Mouse (Mus musculus): ENCODE measurements around the gene Zdhhc4. TPM values are rescaled to one million over a fixed set of nuclear protein-coding genes. Genes with fewer than 3 reads are reported as not detected.

The Zdhhc4 gene
- polyA plus RNA-seq, 1 experiment from 2014 or later: 71.9 TPM

GRCm38 (mm10) chr5:143298391-143298790 is 30.7 kb downstream of the Zdhhc4 start:
- Histone ChIP-seq H3K9me3 (ENCODE audit: control insufficient read depth, low read length) (peaks cover 3% of the 10 kb centered on the region; the same call in 1 of the 2 replicates), H3K9ac (ENCODE audit: low read length) (no peak overlapping the region), H3K4me2 (ENCODE audit: low read depth, low read length, severe bottlenecking) (no peak overlapping the region), H3K4me3 (ENCODE audit: low read depth, low read length) (no peak overlapping the region), H3K4me1 (replicated peaks; ENCODE audit: control insufficient read depth, insufficient read depth, low read length) (0 out of 2 replicates have a peak, but pooled peaks cover 2% of the 10 kb centered on the region), H3K27me3 (ENCODE audit: control insufficient read depth, insufficient read depth, low read length) (peaks cover 12% of the 10 kb centered on the region), H3K36me3 (ENCODE audit: control insufficient read depth, insufficient read depth, low read length) (peaks cover 12% of the 10 kb centered on the region), H3K27ac (ENCODE audit: low read depth, low read length) (no peak overlapping the region)
- WGBS: 95% methylated on average over 7 of the region's 7 CpGs
- DNase-seq (ENCODE audit: low spot score) (no peak), ATAC-seq (replicated peaks; ENCODE audit: low FRiP score) (no peak)

DNA sequence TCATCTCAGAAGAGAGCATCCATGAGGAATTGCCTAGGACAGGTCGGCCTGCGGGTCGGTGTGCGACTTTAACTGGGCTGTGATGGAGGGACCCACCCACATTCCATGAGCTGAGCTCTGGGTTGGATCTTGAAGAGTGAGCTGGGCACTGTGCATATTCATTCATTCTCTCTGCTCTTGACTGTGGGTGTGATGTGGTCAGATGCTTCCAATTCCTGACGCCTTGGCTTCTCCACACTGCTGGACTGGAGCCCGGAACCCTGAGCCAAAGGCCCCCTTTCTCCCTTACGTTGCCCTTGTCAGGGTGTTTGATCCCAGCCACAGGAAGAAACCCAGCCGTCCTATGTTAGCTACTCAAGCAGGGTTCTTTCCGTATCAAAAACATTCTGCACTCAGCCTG is 31.1 kb downstream of the Zdhhc4 start:
- H3K36me3 ChIP-seq (ENCODE audit: control insufficient read depth, insufficient read depth, low read length): peaks cover 12% of the 10 kb centered on the region
- no peak overlapping the region for H3K9ac ChIP-seq (ENCODE audit: low read length)
- DNase-seq (ENCODE audit: low spot score): no peak
- peaks cover 3% of the 10 kb centered on the region; the same call in 1 of the 2 replicates for H3K9me3 ChIP-seq (ENCODE audit: control insufficient read depth, low read length)
- 0 out of 2 replicates have a peak, but pooled peaks cover 3% of the 10 kb centered on the region for H3K4me1 ChIP-seq (replicated peaks; ENCODE audit: control insufficient read depth, insufficient read depth, low read length)
- H3K27me3 ChIP-seq (ENCODE audit: control insufficient read depth, insufficient read depth, low read length): peaks cover 16% of the 10 kb centered on the region
- no peak overlapping the region for H3K27ac ChIP-seq (ENCODE audit: low read depth, low read length)
- H3K4me3 ChIP-seq (ENCODE audit: low read depth, low read length): no peak overlapping the region
- no peak for ATAC-seq (replicated peaks; ENCODE audit: low FRiP score)
- WGBS: 93% methylated on average over 9 of the region's 9 CpGs
- no peak overlapping the region for H3K4me2 ChIP-seq (ENCODE audit: low read depth, low read length, severe bottlenecking)

DNA sequence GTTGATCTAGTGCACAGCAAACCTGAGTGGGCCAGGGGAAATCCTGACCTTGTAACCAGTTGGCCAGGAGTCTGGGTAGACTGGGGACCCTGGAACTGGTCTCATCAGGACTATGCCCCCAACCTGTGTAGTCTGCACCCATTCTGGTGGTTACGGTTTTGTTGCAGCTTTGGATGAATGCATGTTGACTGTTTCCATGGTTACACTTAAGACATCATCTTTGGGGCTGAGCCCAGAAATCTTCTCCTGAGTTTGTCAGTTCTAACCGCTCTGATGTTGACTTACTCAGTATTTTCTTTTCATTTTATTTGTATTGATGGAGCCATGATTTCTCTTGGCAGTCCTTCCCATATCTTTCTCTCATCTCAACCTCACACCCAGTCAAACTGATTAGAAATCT is 33.7 kb downstream of the Zdhhc4 start:
- Histone ChIP-seq H3K36me3 (ENCODE audit: control insufficient read depth, insufficient read depth, low read length) (peaks cover 7% of the 10 kb centered on the region), H3K27me3 (ENCODE audit: control insufficient read depth, insufficient read depth, low read length) (peaks cover 31% of the 10 kb centered on the region), H3K9me3 (ENCODE audit: control insufficient read depth, low read length) (peaks cover 3% of the 10 kb centered on the region; the same call in 1 of the 2 replicates), H3K4me1 (replicated peaks; ENCODE audit: control insufficient read depth, insufficient read depth, low read length) (0 out of 2 replicates have a peak, but pooled peaks cover 3% of the 10 kb centered on the region), H3K4me2 (ENCODE audit: low read depth, low read length, severe bottlenecking) (no peak overlapping the region), H3K4me3 (ENCODE audit: low read depth, low read length) (no peak overlapping the region), H3K9ac (ENCODE audit: low read length) (no peak overlapping the region), H3K27ac (ENCODE audit: low read depth, low read length) (no peak overlapping the region)
- DNase-seq (ENCODE audit: low spot score) (no peak), ATAC-seq (replicated peaks; ENCODE audit: low FRiP score) (no peak)
- 98% methylated on average over 2 of the region's 2 CpGs for WGBS

GRCm38 (mm10) chr5:143294862-143295261 is 34.2 kb downstream of the Zdhhc4 start:
- H3K9me3 ChIP-seq (ENCODE audit: control insufficient read depth, low read length): peaks cover 3% of the 10 kb centered on the region; the same call in 1 of the 2 replicates
- 0 out of 2 replicates have a peak, but pooled peaks cover 3% of the 10 kb centered on the region for H3K4me1 ChIP-seq (replicated peaks; ENCODE audit: control insufficient read depth, insufficient read depth, low read length)
- 96% methylated on average over 3 of the region's 3 CpGs for WGBS
- no peak overlapping the region for H3K27ac ChIP-seq (ENCODE audit: low read depth, low read length)
- ATAC-seq (replicated peaks; ENCODE audit: low FRiP score) (no peak), DNase-seq (ENCODE audit: low spot score) (no peak)
- H3K36me3 ChIP-seq (ENCODE audit: control insufficient read depth, insufficient read depth, low read length): peaks cover 2% of the 10 kb centered on the region
- no peak overlapping the region for H3K4me2 ChIP-seq (ENCODE audit: low read depth, low read length, severe bottlenecking)
- H3K9ac ChIP-seq (ENCODE audit: low read length): no peak overlapping the region
- peaks cover 31% of the 10 kb centered on the region for H3K27me3 ChIP-seq (ENCODE audit: control insufficient read depth, insufficient read depth, low read length)
- no peak overlapping the region for H3K4me3 ChIP-seq (ENCODE audit: low read depth, low read length)

- H3K27ac ChIP-seq (ENCODE audit: low read depth, low read length): no peak within 1 kb of the TSS
- H3K27me3 ChIP-seq (ENCODE audit: control insufficient read depth, insufficient read depth, low read length): peaks cover 46% of the 10 kb centered on the region
- WGBS: 3% methylated on average over 37 of the region's 38 CpGs
Observed at GRCm38 (mm10) chr5:143293404-143293803, 35.7 kb downstream of the Zdhhc4 start, which contains the start of gene Zfp853. TSS of gene Zfp853 (minus strand) at chr5:143293623.

GRCm38 (mm10) chr5:143292879-143293278 is 36.2 kb downstream of the Zdhhc4 start:
- WGBS: 2% methylated on average over 18 of the region's 19 CpGs
- Histone ChIP-seq H3K4me2 (ENCODE audit: low read depth, low read length, severe bottlenecking) (peak overlapping the region; percentile 43), H3K4me1 (replicated peaks; ENCODE audit: control insufficient read depth, insufficient read depth, low read length) (0 out of 2 replicates have a peak, but pooled peaks cover 3% of the 10 kb centered on the region), H3K9me3 (ENCODE audit: control insufficient read depth, low read length) (peaks cover 3% of the 10 kb centered on the region; the same call in 1 of the 2 replicates), H3K9ac (ENCODE audit: low read length) (no peak overlapping the region), H3K27me3 (ENCODE audit: control insufficient read depth, insufficient read depth, low read length) (peaks cover 51% of the 10 kb centered on the region), H3K27ac (ENCODE audit: low read depth, low read length) (no peak overlapping the region), H3K36me3 (ENCODE audit: control insufficient read depth, insufficient read depth, low read length) (no peaks in the 10 kb centered on the region), H3K4me3 (ENCODE audit: low read depth, low read length) (peak overlapping the region; percentile 22; the same call in 1 of the 2 replicates)
- ATAC-seq (replicated peaks; ENCODE audit: low FRiP score) (no peak), DNase-seq (ENCODE audit: low spot score) (no peak)

More at GRCm38 (mm10) chr5:143293404-143293803, 35.7 kb downstream of the Zdhhc4 start, which contains the start of gene Zfp853:
- DNase-seq (ENCODE audit: low spot score) (no peak), ATAC-seq (replicated peaks; ENCODE audit: low FRiP score) (0 out of 2 replicates have a peak, but pooled peaks have one; percentile 27)
- peak within 1 kb of the TSS; percentile 22 for H3K4me3 ChIP-seq (ENCODE audit: low read depth, low read length)
- 0 out of 2 replicates have a peak, but pooled peaks cover 3% of the 10 kb centered on the region for H3K4me1 ChIP-seq (replicated peaks; ENCODE audit: control insufficient read depth, insufficient read depth, low read length)
- no peak within 1 kb of the TSS for H3K9ac ChIP-seq (ENCODE audit: low read length)
- peak within 1 kb of the TSS; percentile 43 for H3K4me2 ChIP-seq (ENCODE audit: low read depth, low read length, severe bottlenecking)
- H3K9me3 ChIP-seq (ENCODE audit: control insufficient read depth, low read length): peaks cover 3% of the 10 kb centered on the region; the same call in 1 of the 2 replicates
- H3K36me3 ChIP-seq (ENCODE audit: control insufficient read depth, insufficient read depth, low read length): no peaks in the 10 kb centered on the region

DNA sequence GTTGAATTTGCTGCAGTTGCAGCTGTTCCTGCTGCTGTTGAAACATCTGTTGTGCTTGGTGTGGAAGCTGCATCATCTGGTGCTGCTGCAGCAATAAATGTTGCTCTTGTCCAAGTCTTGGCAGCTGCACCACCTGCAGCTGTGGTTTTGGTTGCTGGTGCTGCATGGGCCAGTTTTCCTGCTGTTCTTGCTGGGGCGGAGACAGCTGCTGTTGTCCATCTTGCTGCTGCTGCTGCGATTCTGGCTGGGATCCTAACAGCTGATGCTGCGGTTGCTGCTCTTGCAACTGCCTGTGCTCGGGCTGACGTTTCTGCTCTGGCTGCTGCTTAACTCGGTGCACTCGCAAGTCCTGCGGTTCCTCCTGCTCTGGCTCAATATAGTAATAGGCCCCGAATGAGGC is 39.8 kb downstream of the Zdhhc4 start:
- DNase-seq (ENCODE audit: low spot score) (no peak), ATAC-seq (replicated peaks; ENCODE audit: low FRiP score) (no peak)
- no peak overlapping the region for H3K4me3 ChIP-seq (ENCODE audit: low read depth, low read length)
- H3K36me3 ChIP-seq (ENCODE audit: control insufficient read depth, insufficient read depth, low read length): no peaks in the 10 kb centered on the region
- H3K4me1 ChIP-seq (replicated peaks; ENCODE audit: control insufficient read depth, insufficient read depth, low read length): peaks cover 6% of the 10 kb centered on the region; the same call in 1 of the 2 replicates
- no peak overlapping the region for H3K27ac ChIP-seq (ENCODE audit: low read depth, low read length)
- no peaks in the 10 kb centered on the region for H3K9me3 ChIP-seq (ENCODE audit: control insufficient read depth, low read length)
- H3K27me3 ChIP-seq (ENCODE audit: control insufficient read depth, insufficient read depth, low read length): peaks cover 61% of the 10 kb centered on the region
- no peak overlapping the region for H3K4me2 ChIP-seq (ENCODE audit: low read depth, low read length, severe bottlenecking)
- no peak overlapping the region for H3K9ac ChIP-seq (ENCODE audit: low read length)
- 67% methylated on average over 9 of the region's 9 CpGs for WGBS

DNA sequence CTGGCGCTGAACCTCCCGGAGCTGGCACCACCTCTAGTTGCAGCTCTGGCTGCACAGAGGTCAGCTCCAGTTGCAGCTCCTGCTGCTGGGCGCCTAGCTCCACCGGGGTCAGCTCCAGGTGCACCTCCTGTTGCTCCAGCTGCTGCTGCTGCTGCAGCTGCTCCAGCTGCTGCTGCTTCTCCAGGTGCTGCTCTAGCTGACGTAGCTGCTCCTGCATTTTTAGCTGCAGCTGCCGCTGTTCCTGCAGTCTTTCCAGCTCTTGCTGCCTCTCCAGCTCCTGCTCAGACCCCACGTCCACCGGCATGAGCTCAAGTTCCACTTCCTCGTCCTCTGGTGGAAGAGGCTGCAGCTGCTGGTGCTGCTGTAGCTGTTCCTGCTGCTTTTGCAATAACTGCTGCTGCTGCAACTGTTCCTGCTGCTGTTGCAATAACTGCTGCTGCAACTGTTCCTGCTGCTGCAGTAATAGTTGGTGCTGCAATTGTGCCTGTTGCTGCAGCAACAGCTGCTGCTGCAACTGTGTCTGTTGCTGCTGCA is 40.6 kb downstream of the Zdhhc4 start:
- H3K4me3 ChIP-seq (ENCODE audit: low read depth, low read length): peak overlapping the region; percentile 23
- DNase-seq (ENCODE audit: low spot score): no peak
- H3K4me2 ChIP-seq (ENCODE audit: low read depth, low read length, severe bottlenecking): peak overlapping the region; percentile 52
- peaks cover 53% of the 10 kb centered on the region for H3K27me3 ChIP-seq (ENCODE audit: control insufficient read depth, insufficient read depth, low read length)
- no peak overlapping the region for H3K27ac ChIP-seq (ENCODE audit: low read depth, low read length)
- H3K9me3 ChIP-seq (ENCODE audit: control insufficient read depth, low read length): no peaks in the 10 kb centered on the region
- H3K36me3 ChIP-seq (ENCODE audit: control insufficient read depth, insufficient read depth, low read length): no peaks in the 10 kb centered on the region
- H3K9ac ChIP-seq (ENCODE audit: low read length): peak overlapping the region; percentile 33
- H3K4me1 ChIP-seq (replicated peaks; ENCODE audit: control insufficient read depth, insufficient read depth, low read length): peaks cover 5% of the 10 kb centered on the region; the same call in 1 of the 2 replicates
- ATAC-seq (replicated peaks; ENCODE audit: low FRiP score): no peak
- 12% methylated on average over 9 of the region's 9 CpGs for WGBS
